Mouse (Mus musculus) spleen, postnatal 36 days (tissue): ENCODE data around the gene Rpusd3.

ENCODE experiments used
- DNase-seq, 2 experiments: peaks; one replicate each; pipeline ENCODE4 v3.0.0; 2022; ENCODE audit warnings: low spot score in 2 of 2, mixed read lengths in 1 of 2

Gene Rpusd3

GRCm38 (mm10) chr6:113419199-113419587 is at the start of gene Rpusd3:
Gene Rpusd3, minus strand, starts transcription at chr6:113419340.
- DNase-seq, result peak; percentile 97

GRCm38 (mm10) chr6:113468512-113468911 is 49.4 kb upstream of the Rpusd3 start:
- no peak for DNase-seq

GRCm38 (mm10) chr6:113465602-113466001 is 46.5 kb upstream of the Rpusd3 start:
- DNase-seq, result no peak

- no peak for DNase-seq
These were observed 44.9 kb upstream of the Rpusd3 start for GRCm38 (mm10) chr6:113464040-113464439.

GRCm38 (mm10) chr6:113458635-113459034 is 39.5 kb upstream of the Rpusd3 start:
- DNase-seq, result no peak

- no peak for DNase-seq
These were observed 38.9 kb upstream of the Rpusd3 start, which contains the start of gene Il17re for GRCm38 (mm10) chr6:113457952-113458534. Gene Il17re, plus strand, starts transcription at chr6:113458484.

GRCm38 (mm10) chr6:113455007-113455406 is 35.9 kb upstream of the Rpusd3 start:
- DNase-seq, result peak in 1 of 2 experiments; percentile 22

- DNase-seq, result no peak
These were observed 32.7 kb upstream of the Rpusd3 start for GRCm38 (mm10) chr6:113451839-113452238.

- DNase-seq, result no peak
These were observed 28.5 kb upstream of the Rpusd3 start for GRCm38 (mm10) chr6:113447639-113448038.

GRCm38 (mm10) chr6:113444207-113444965 is 25.2 kb upstream of the Rpusd3 start:
- no peak for DNase-seq

GRCm38 (mm10) chr6:113443091-113443490 is 24.0 kb upstream of the Rpusd3 start:
- no peak for DNase-seq

GRCm38 (mm10) chr6:113442442-113443090 is 23.4 kb upstream of the Rpusd3 start, which contains the start of gene Jagn1:
Gene Jagn1, plus strand, starts transcription at chr6:113442569.
- peak; percentile 87 to 91 for DNase-seq

- DNase-seq, result no peak
These were observed 22.9 kb upstream of the Rpusd3 start for GRCm38 (mm10) chr6:113442087-113442441.

GRCm38 (mm10) chr6:113441147-113441680 is 22.1 kb upstream of the Rpusd3 start:
- peak; percentile 59 to 68 for DNase-seq

- DNase-seq, result no peak
These were observed 21.5 kb upstream of the Rpusd3 start for GRCm38 (mm10) chr6:113440686-113441085.

- DNase-seq, result no peak
These were observed 19.7 kb upstream of the Rpusd3 start for GRCm38 (mm10) chr6:113438721-113439430.

- DNase-seq, result no peak
These were observed 18.0 kb upstream of the Rpusd3 start for GRCm38 (mm10) chr6:113437135-113437534.

GRCm38 (mm10) chr6:113435664-113436205 is 16.6 kb upstream of the Rpusd3 start, which contains the start of gene Cidec:
Gene Cidec, minus strand, starts transcription at chr6:113435760.
- DNase-seq, result no peak

- no peak for DNase-seq
These were observed 15.6 kb upstream of the Rpusd3 start for GRCm38 (mm10) chr6:113434691-113435090.

- DNase-seq, result no peak
These were observed 14.5 kb upstream of the Rpusd3 start for GRCm38 (mm10) chr6:113433661-113434060.

- no peak for DNase-seq
These were observed 12.7 kb upstream of the Rpusd3 start for GRCm38 (mm10) chr6:113431801-113432200.
